Mouse (Mus musculus) spleen, embryonic (tissue): ENCODE data around the gene Inpp5k.
"Not testable (repeated sequence)": the region's sequence is repeated elsewhere in the genome, so short reads cannot be mapped to it uniquely, and the experiment has no call there.

Source experiments
- CTCF ChIA-PET: fragments of 350-600 bp; sonication (Branson Sonifier 250); formaldehyde crosslinking; loops from one replicate; lab custom pipeline; 2022; lab: Charles Lee

The Inpp5k gene

DNA sequence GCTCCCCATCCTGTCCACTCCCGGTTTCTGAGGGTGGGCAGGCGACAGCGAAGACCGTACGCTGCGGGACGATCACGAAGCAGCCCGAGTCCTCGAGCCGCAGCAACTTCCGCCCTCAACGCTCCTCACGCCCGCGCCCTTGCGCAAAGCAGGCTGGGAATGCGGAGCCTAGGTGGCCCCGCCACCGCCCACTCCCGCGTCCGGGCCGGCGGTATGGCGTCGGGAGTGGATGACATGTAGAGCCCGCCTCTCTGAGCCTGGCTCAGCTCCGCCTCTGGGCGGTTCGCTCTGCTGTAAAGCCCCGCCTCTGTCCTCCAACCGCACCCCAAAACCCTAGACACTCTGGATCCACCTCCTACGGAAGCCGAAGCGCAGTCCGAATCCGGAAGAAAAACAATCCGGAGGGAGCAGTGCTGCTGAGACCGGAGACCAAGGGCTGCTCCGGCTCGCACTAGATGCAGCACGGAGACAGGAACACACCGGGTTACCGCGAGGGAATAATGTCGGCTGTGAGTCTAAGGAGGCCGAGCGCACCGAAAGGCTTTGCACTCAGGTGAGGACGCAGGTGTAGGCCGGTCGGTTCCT is at the start of gene Inpp5k:
Gene Inpp5k (plus strand): TSS at position 344 of the 585 bp plus-strand sequence.
- CTCF ChIA-PET: interaction anchor here (1.7 kb wide), 1 partner anchor 14 kb away, joined by 7 read pairs; no protein-coding TSS in a partner anchor

GRCm38 (mm10) chr11:75581495-75582149 is 49.2 kb upstream of the Inpp5k start:
- CTCF ChIA-PET: no interaction called here

DNA sequence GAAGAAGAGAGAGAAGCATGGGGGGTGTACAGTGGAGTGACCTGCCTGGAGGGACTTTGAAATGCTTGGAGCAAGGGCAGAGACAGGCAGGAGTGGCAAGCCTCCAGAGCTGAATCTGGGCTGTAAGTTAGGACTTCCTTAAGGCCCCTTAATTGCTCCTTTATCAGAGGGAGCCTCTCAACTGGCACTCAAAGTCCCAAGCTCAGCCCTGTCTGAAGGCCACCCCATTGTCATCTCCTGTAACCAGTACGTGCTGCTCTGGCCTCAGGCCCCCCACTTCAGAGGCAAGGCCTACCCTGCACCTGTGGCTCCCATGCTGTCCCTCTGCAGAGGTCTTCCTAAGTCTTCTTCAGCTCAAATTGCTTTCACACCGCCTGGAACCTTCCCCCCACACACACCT is 47.3 kb upstream of the Inpp5k start:
- CTCF ChIA-PET: interaction anchor here (0.7 to 0.9 kb wide), 3 partner anchors 48 to 152 kb away, joined by 3 to 17 read pairs (median 8); no protein-coding TSS in a partner anchor

DNA sequence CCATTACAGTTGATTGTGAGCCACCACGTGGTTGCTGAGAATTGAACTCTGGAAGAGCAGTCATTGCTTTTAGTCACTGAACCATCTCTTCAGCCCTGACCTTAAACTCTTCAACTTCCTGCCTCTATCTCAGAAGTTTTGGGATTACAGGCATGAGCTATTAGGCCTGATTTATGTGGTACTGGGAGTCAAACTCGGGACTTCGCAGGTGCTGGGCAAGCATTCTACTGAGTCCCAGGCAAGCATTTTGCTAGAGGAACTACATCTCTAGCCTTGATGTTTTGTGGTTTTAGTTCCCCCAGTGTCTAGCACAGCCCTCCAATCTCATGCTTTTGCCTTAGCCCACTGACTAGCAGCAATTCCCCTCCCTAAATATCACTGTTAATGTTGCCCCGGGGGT is 45.7 kb upstream of the Inpp5k start:
- CTCF ChIA-PET: interaction anchor here (1.5 kb wide), 1 partner anchor 47 kb away, joined by 4 read pairs; no protein-coding TSS in a partner anchor

- CTCF ChIA-PET: interaction anchor here (1.5 kb wide), 1 partner anchor 46 kb away, joined by 4 read pairs; no protein-coding TSS in a partner anchor
These were observed 44.8 kb upstream of the Inpp5k start for GRCm38 (mm10) chr11:75585978-75586377.

- CTCF ChIA-PET: no interaction called here
These were observed 43.8 kb upstream of the Inpp5k start for GRCm38 (mm10) chr11:75586963-75587362.

- CTCF ChIA-PET: no interaction called here
These were observed 43.1 kb upstream of the Inpp5k start, which contains the start of gene Pitpna for GRCm38 (mm10) chr11:75587493-75588284. TSS of gene Pitpna (plus strand) at chr11:75588097.

DNA sequence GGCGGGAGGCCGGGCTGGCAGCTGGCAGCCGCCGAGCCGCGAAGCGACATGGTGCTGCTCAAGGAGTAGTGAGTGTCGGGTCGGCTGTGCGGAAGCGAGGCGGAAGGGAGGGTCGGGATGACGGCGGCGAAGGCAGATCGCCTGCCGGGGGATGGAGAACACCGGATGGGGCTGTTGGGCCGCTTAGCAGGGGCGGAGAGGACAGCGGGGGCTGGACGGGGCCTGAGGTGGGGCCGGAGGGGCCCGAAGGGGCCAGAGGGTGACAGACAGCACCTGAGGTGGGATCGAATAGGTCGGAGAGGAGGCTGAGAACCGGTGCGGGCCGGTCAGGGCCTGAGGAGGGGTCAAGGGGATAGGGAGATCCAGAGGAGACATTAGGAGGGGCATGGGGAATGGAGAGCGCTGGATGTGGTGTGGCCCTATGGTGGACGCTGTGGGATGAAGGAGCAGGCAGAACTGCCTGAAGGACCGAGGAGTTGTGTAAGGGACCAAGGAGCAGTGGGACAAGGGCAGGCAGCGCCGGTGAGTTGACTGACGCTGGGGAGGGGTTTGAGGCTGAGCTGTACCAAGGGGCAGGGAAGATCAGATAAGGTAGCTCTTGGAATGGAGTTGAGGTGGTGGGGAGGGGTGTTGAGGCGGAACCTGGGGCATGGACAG is 42.4 kb upstream of the Inpp5k start:
- CTCF ChIA-PET: no interaction called here

- CTCF ChIA-PET: interaction anchor here (0.6 to 0.8 kb wide), 2 partner anchors 20 to 94 kb away, joined by 3 to 5 read pairs; no protein-coding TSS in a partner anchor
These were observed 38.2 kb upstream of the Inpp5k start for GRCm38 (mm10) chr11:75592612-75593011.

- CTCF ChIA-PET: no interaction called here
These were observed 36.4 kb upstream of the Inpp5k start for GRCm38 (mm10) chr11:75594431-75594830.

DNA sequence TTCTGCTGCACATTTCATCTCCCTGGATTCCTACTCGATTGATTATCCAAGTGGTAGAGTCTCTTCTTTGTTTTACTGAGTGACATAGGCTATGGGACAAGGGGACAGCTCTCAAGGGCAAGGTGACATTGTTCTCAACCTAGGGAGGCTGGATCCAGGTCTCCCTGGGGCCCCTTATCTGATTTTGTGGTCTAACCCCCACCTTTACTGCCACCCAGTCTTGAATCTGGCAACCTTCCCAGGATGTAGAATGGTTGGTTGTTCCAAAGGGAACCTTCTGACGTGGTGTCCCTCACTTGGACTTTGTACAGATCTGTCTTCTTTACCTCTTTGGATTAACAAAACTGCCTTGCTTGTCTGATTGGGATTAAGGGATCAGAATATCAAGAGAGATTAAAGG is 35.4 kb upstream of the Inpp5k start:
- CTCF ChIA-PET: no interaction called here

- CTCF ChIA-PET: interaction anchor here (0.6 kb wide), 1 partner anchor 140 kb away, joined by 3 read pairs; no protein-coding TSS in a partner anchor
These were observed 35.0 kb upstream of the Inpp5k start for GRCm38 (mm10) chr11:75595816-75596215.

DNA sequence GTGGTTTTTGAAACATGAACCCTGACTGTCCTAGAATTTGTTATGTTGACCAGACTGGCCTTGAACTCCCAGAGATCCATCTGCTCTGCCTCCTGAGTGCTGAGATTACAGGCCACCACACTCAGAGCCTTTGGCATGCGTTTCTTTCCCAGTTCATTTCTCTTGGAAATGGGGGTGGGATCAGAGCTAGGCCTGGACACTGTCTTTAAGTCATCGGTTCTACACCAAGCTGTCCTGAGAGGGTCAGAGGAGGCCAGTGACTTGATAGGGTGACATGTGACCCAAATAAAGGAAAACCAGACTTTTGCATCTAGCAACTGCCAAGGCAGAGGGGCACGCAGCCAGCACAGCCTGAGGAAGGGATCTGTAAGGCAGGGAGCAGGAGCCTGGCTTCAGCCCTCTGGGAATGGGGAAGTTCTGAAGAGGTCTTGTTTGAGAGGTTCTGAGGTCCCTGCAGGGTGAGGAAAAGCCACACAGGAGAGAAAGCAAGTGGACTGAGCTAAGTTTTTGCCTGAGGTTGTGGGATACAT is 34.0 kb upstream of the Inpp5k start:
- CTCF ChIA-PET: no interaction called here

GRCm38 (mm10) chr11:75598004-75598403 is 32.8 kb upstream of the Inpp5k start:
- CTCF ChIA-PET: no interaction called here

- CTCF ChIA-PET: not testable (repeated sequence)
These were observed 31.0 kb upstream of the Inpp5k start for GRCm38 (mm10) chr11:75599802-75600201.

DNA sequence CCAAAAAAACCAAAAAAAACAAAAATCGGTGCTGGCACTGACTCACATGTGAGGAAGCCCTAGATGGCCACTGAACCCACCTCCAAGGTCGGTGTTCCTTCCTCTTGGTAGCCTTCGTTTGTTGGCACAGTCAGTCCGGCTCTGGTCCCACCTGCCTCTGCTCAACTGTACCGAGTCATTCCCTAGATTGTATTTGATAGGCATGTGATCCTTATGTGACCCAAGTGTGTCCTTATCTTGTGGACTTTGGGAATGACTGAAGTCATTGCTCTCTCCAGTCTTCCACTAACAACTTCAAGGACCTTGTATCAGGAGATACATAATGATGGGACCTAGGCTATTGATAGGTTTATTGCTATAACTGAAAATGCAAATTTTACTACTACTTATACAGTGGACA is 26.0 kb upstream of the Inpp5k start:
- CTCF ChIA-PET: interaction anchor here (0.6 kb wide), 1 partner anchor 124 kb away, joined by 3 read pairs; no protein-coding TSS in a partner anchor

DNA sequence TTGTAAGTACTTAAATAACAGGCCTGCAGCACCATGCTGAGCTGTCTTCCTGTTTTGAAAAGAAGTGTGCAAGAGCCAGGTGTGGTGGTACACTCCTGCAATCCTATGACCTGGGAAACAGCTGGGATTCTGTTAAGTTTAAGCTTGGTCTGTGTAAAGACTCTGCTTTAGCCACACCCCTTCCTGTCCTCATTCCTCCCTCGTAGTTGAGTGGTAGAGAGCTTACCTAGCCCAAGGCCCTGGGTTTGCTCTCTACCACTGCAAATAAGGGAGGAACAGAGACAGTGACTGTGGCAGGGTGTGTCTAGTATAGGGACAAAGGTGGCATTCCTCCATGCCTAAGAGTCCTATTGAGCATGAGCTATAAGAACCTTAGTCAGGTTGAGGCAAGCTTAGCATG is 25.5 kb upstream of the Inpp5k start:
- CTCF ChIA-PET: interaction anchor here (0.6 kb wide), 1 partner anchor 124 kb away, joined by 3 read pairs; no protein-coding TSS in a partner anchor

GRCm38 (mm10) chr11:75608776-75609175 is 22.0 kb upstream of the Inpp5k start:
- CTCF ChIA-PET: interaction anchor here (0.6 kb wide), 1 partner anchor 74 kb away, joined by 4 read pairs; no protein-coding TSS in a partner anchor

GRCm38 (mm10) chr11:75610021-75610420 is 20.8 kb upstream of the Inpp5k start:
- CTCF ChIA-PET: interaction anchor here (0.6 kb wide), 1 partner anchor 47 kb away, joined by 3 read pairs; no protein-coding TSS in a partner anchor

DNA sequence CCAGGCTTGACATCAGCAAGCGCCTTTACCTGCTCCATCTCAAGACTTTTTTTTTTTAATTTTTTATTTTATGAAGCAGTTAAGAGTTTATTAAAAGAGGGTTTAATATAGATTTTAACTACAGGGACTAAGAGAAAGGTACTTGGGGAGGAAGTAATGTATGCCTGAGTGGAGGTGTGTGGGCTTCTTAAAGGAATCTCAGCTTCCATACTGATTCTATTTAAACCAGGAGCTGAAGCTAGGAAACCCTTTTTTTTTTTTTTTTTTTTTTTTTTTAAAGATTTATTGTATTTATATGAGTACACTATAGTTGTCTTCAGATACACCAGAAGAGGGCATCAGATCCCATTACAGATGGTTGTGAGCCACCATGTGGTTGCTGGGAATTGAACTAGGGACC is 16.0 kb upstream of the Inpp5k start:
- CTCF ChIA-PET: interaction anchor here (0.7 kb wide), 1 partner anchor 8 kb away, joined by 3 read pairs; no protein-coding TSS in a partner anchor

GRCm38 (mm10) chr11:75615556-75615955 is 15.2 kb upstream of the Inpp5k start:
- CTCF ChIA-PET: interaction anchor here (0.6 to 1.6 kb wide), 3 partner anchors 13 to 588 kb away, joined by 3 to 6 read pairs (median 6); no protein-coding TSS in a partner anchor
